In genomic region chr8:70015017-70015416, GRCm38 (mm10) we compare ENCODE assay signal across 31 mouse cellular contexts. TPM values are rescaled to one million over a fixed set of nuclear protein-coding genes. Genes with fewer than 3 reads are reported as not detected.
DNase-seq lines count a peak whose midpoint lies in the region; ATAC-seq and TF ChIP-seq lines count a peak whose summit lies in the region.
"Had no signal": no experiment of that assay in that cellular context is flagged by ENCODE, and none has a peak within 500 bp of the region (broad histone marks: within the 10 kb centered on the region; RNA-seq: fewer than 3 reads in every experiment).

No protein-coding gene starts in this region.

- H3K4me1 ChIP-seq in heart, adult 2 months (ENCODE audit: control insufficient read depth, insufficient read depth, low read length) = no peaks in the 10 kb centered on the region
- no peaks in the 10 kb centered on the region for H3K4me1 ChIP-seq in lung, embryonic 14.5 days (ENCODE audit: insufficient read depth)
- no peaks in the 10 kb centered on the region for H3K4me1 ChIP-seq in intestine, embryonic 15.5 days (replicated peaks)
- H3K4me1 ChIP-seq: embryonic facial prominence, embryonic 13.5 days; heart, embryonic 13.5 days; limb, embryonic 10.5 days; limb, embryonic 15.5 days; liver, embryonic 15.5 days; neural tube, embryonic 15.5 days had no signal

- no peak overlapping the region for H3K9ac ChIP-seq in heart, adult 2 months (ENCODE audit: low read depth, low read length)
- H3K9ac ChIP-seq in lung, embryonic 14.5 days = no peak overlapping the region
- no peak overlapping the region for H3K9ac ChIP-seq in intestine, embryonic 15.5 days
- H3K9ac ChIP-seq: embryonic facial prominence, embryonic 13.5 days; heart, embryonic 13.5 days; limb, embryonic 15.5 days; liver, embryonic 15.5 days; neural tube, embryonic 15.5 days had no signal

- H3K4me2 ChIP-seq in lung, embryonic 14.5 days = no peak overlapping the region
- H3K4me2 ChIP-seq in intestine, embryonic 15.5 days (replicated peaks) = no peak overlapping the region
- H3K4me2 ChIP-seq: embryonic facial prominence, embryonic 13.5 days; heart, embryonic 13.5 days; limb, embryonic 15.5 days; liver, embryonic 15.5 days; midbrain, embryonic 11.5 days; neural tube, embryonic 15.5 days had no signal

- WGBS in heart, adult 2 months = 86% methylated on average over 1 of the region's 1 CpGs
- WGBS in lung, embryonic 14.5 days = 52% methylated on average over 1 of the region's 1 CpGs
- WGBS in intestine, embryonic 15.5 days = 89% methylated on average over 1 of the region's 1 CpGs

- no peaks in the 10 kb centered on the region for H3K79me2 ChIP-seq in heart, adult 2 months (replicated peaks; ENCODE audit: control insufficient read depth, insufficient read depth, low read length)

- H3K4me3 ChIP-seq in heart, adult 2 months = no peak overlapping the region
- no peak overlapping the region for H3K4me3 ChIP-seq in lung, embryonic 14.5 days (ENCODE audit: low read depth, low read length)
- no peak overlapping the region for H3K4me3 ChIP-seq in intestine, embryonic 15.5 days (replicated peaks)
- H3K4me3 ChIP-seq: embryonic facial prominence, embryonic 13.5 days; erythroblast, embryonic 14.5 days; heart, embryonic 13.5 days; limb, embryonic 10.5 days; limb, embryonic 15.5 days; liver, embryonic 15.5 days; neural tube, embryonic 15.5 days had no signal

- no peaks in the 10 kb centered on the region for H3K9me3 ChIP-seq in lung, embryonic 14.5 days (ENCODE audit: low read depth, low read length)
- no peaks in the 10 kb centered on the region for H3K9me3 ChIP-seq in intestine, embryonic 15.5 days
- H3K9me3 ChIP-seq: embryonic facial prominence, embryonic 13.5 days; heart, embryonic 13.5 days; limb, embryonic 10.5 days; limb, embryonic 15.5 days; liver, embryonic 15.5 days; neural tube, embryonic 15.5 days had no signal

- no peak for TF ChIP-seq CTCF in heart, adult 2 months (IDR thresholded peaks at IDR 0.05)
- 0 out of 2 replicates have a peak, but pooled peaks have one; percentile 6 for TF ChIP-seq CTCF in lung, embryonic 14.5 days (IDR thresholded peaks at IDR 0.05; ENCODE audit: low read depth)

- TF ChIP-seq POLR2A in heart, adult 2 months (IDR thresholded peaks at IDR 0.05; ENCODE audit: insufficient read depth, low read depth, low read length) = 0 out of 2 replicates have a peak, but pooled peaks have one; percentile 14

- no peak for DNase-seq in heart, adult 2 months
- no peak for DNase-seq in heart, postnatal 25 days (ENCODE audit: low spot score)
- DNase-seq in lung, embryonic 14.5 days = no peak
- DNase-seq in lung, postnatal 4 days = no peak
- DNase-seq in NIH3T3 (ENCODE audit: low read depth) (peak; percentile 14), adipocyte (ENCODE audit: low spot score) (no peak)
- DNase-seq in thymus, postnatal 10 days (ENCODE audit: low spot score in 2 of 2) = no peak
- DNase-seq: adrenal gland, postnatal 10 days; B cell, adult 2 months; cerebellum, adult 11 months; cerebellum, adult 9-10 months; cerebellum, postnatal 36 days; embryo, embryonic 11 days; gastrocnemius, postnatal 25 days; heart, postnatal 10 days; kidney, adult 2 months; kidney, postnatal 10 days; lung, postnatal 10 days; retina, postnatal 1 day; right cerebral cortex, postnatal 14 days; thymus, postnatal 14 days had no signal

- H3K27me3 ChIP-seq in heart, adult 2 months (ENCODE audit: control insufficient read depth, insufficient read depth, low read length) = no peaks in the 10 kb centered on the region
- H3K27me3 ChIP-seq in lung, embryonic 14.5 days (ENCODE audit: insufficient read depth, low read length) = no peaks in the 10 kb centered on the region
- H3K27me3 ChIP-seq in intestine, embryonic 15.5 days (replicated peaks) = no peaks in the 10 kb centered on the region
- H3K27me3 ChIP-seq: embryonic facial prominence, embryonic 13.5 days; heart, embryonic 13.5 days; limb, embryonic 15.5 days; liver, embryonic 15.5 days; neural tube, embryonic 15.5 days had no signal

- H3K27ac ChIP-seq in heart, adult 2 months = no peak overlapping the region
- no peak overlapping the region for H3K27ac ChIP-seq in lung, embryonic 14.5 days (ENCODE audit: low read depth)
- H3K27ac ChIP-seq in intestine, embryonic 15.5 days = no peak overlapping the region
- H3K27ac ChIP-seq: embryonic facial prominence, embryonic 13.5 days; heart, embryonic 13.5 days; limb, embryonic 10.5 days; limb, embryonic 15.5 days; liver, embryonic 15.5 days; neural tube, embryonic 15.5 days had no signal

- no peak for TF ChIP-seq EP300 in heart, adult 2 months (IDR thresholded peaks at IDR 0.05; ENCODE audit: insufficient read depth, low read depth, low read length)

- intact Hi-C loops in heart, adult 2 months (cut with DNase I) = no loop called here
- intact Hi-C loops in heart, postnatal 25 days (cut with DNase I) = no loop called here

- no peaks in the 10 kb centered on the region for H3K36me3 ChIP-seq in heart, adult 2 months (ENCODE audit: control insufficient read depth, insufficient read depth, low read length)
- peaks cover 42% of the 10 kb centered on the region for H3K36me3 ChIP-seq in lung, embryonic 14.5 days (ENCODE audit: insufficient read depth)
- peaks cover 17% of the 10 kb centered on the region for H3K36me3 ChIP-seq in intestine, embryonic 15.5 days

- no peak for ATAC-seq in lung, embryonic 14.5 days (ENCODE audit: insufficient read depth)
- 0 out of 2 replicates have a peak, but pooled peaks have one; percentile 46 for ATAC-seq in intestine, embryonic 15.5 days
- ATAC-seq: midbrain, embryonic 16.5 days had no signal

RNA-seq across cellular contexts. Expression of gene Gatad2a, which starts 18.8 kb away (rescaled TPM):
- total RNA-seq in heart, adult 2 months (2021) = 10 to 100 TPM; 36.4 TPM
- 23.7 and 24.7 TPM in 2 replicates for polyA plus RNA-seq in heart, adult 2 months (2012; rRNA removed)
- 10 to 100 TPM; 34.3 to 35.6 TPM for total RNA-seq in heart, postnatal 25 days (2021)
- 81.5 and 92.4 TPM in 2 replicates for polyA plus RNA-seq in lung, embryonic 14.5 days (2014; fragmentation: Nextera tagmentation; extraction: Ambion mirVana)
- polyA plus RNA-seq in intestine, embryonic 15.5 days (2015; fragmentation: Nextera tagmentation; extraction: Ambion mirVana) = 51.2 and 54.7 TPM in 2 replicates

RNA-seq across cellular contexts. Expression of gene Mau2, which starts 27.5 kb away (rescaled TPM):
- total RNA-seq in heart, adult 2 months (2021) = 10 to 100 TPM; 30.1 to 32.6 TPM
- polyA plus RNA-seq in heart, adult 2 months (2012; rRNA removed) = 33.2 and 46.9 TPM in 2 replicates
- 10 to 100 TPM; 34.7 to 35.5 TPM for total RNA-seq in heart, postnatal 25 days (2021)
- 49.6 and 50.7 TPM in 2 replicates for polyA plus RNA-seq in lung, embryonic 14.5 days (2014; fragmentation: Nextera tagmentation; extraction: Ambion mirVana)
- 43.1 and 46.4 TPM in 2 replicates for polyA plus RNA-seq in intestine, embryonic 15.5 days (2015; fragmentation: Nextera tagmentation; extraction: Ambion mirVana)

RNA-seq across cellular contexts. Expression of gene Sugp1, which starts 27.6 kb away (rescaled TPM):
- total RNA-seq in heart, adult 2 months (2021) = 10 to 100 TPM; 15.8 to 19.6 TPM
- 6.7 and 10.6 TPM in 2 replicates for polyA plus RNA-seq in heart, adult 2 months (2012; rRNA removed)
- 10 to 100 TPM; 17.2 to 18.4 TPM for total RNA-seq in heart, postnatal 25 days (2021)
- polyA plus RNA-seq in lung, embryonic 14.5 days (2014; fragmentation: Nextera tagmentation; extraction: Ambion mirVana) = 33.6 and 39.3 TPM in 2 replicates
- 36.3 and 37.5 TPM in 2 replicates for polyA plus RNA-seq in intestine, embryonic 15.5 days (2015; fragmentation: Nextera tagmentation; extraction: Ambion mirVana)

RNA-seq across cellular contexts. Expression of gene Tm6sf2, which starts 57.7 kb away (rescaled TPM):
- under 1 TPM; 0.64 to 0.94 TPM for total RNA-seq in heart, adult 2 months (2021)
- polyA plus RNA-seq in heart, adult 2 months (2012; rRNA removed) = 2.7 and 3.1 TPM in 2 replicates
- total RNA-seq in heart, postnatal 25 days (2021) = 1 to 10 TPM; 1.1 to 1.3 TPM
- 0.39 and 1.1 TPM in 2 replicates for polyA plus RNA-seq in lung, embryonic 14.5 days (2014; fragmentation: Nextera tagmentation; extraction: Ambion mirVana)
- 42.8 and 52.6 TPM in 2 replicates for polyA plus RNA-seq in intestine, embryonic 15.5 days (2015; fragmentation: Nextera tagmentation; extraction: Ambion mirVana)
- polyA plus RNA-seq: erythroblast, embryonic 14.5 days had no signal
